Mouse (Mus musculus): Measurements from ENCODE around the gene Smtnl1. TPM values are rescaled to one million over a fixed set of nuclear protein-coding genes. Genes with fewer than 3 reads are reported as not detected.
"Not testable (repeated sequence)": the region's sequence is repeated elsewhere in the genome, so short reads cannot be mapped to it uniquely, and the experiment has no call there.

Smtnl1 gene
- total RNA-seq, 4 experiments from 2014 or later: 46.3 to 63.9 (median 59.0) TPM

DNA sequence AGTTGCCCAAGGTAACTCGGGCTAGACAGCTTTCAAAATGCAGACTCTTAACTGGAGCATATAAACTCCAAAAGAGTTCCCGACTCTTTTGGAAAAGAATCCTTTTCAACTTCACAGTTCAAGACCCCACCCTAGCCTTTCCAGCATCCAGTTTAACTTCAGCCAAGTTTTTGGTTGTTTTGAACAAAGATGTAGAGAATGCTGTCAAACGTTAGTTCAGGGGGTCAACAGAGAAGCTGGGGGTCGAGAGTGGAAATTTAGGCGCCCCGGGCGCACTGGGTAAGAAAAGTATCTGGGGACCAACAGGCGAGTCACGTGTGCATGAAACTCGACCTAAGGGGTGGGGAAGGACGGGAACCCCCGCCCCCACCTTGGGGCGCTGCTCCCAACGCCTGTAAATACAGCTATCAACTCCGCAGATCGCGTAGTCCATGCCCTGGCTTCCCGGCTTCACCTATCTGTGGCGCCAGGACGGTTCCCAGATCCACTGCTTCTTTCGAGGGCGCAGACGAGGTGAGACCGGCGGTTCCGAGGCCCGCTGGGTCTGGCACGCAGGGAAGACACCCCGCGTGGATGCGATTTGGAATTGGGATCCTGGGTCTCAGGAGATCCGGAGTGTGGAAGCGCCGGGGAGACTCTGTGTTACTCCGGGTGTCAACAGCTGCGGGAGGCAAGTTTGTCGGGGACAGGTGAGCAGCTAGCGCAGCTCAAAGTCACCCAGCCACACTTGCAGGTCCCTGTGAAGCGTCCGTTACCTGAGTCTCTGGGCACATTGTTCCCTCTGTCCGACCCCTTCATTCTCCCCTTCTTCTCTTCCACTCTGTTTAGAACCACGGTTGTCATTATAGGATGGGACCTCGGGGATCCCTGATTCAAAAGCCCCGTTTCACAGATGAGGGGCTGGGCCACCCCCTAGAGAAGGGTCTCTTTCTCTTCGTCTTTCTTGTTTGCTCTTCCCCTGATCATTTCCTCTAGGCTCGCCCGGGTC lies 16.8 kb upstream of the Smtnl1 start:
- peak; percentile 66 to 71 for DNase-seq (ENCODE audit: low spot score in 2 of 2)

DNA sequence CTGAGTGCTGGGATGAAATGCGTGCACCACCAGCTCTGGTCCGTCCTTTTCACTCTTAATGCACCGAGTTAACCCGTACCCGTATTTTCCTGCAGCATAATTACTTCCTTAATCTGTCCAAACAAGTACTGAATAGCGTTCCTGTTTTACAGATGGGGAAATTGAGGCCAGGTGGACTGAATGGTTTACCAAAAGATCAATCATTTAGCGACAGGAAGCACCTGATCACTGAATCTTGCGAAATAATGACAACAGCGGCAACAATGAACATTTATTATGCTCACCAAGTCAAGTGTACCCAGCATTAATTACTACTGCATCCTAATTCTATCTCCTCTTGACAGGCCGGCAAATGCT lies 16.1 kb upstream of the Smtnl1 start, which contains the start of gene Slc43a1:
Slc43a1 (plus strand) TSS at position 258 of the 357 bp plus-strand sequence.
- no peak for DNase-seq (ENCODE audit: low spot score in 2 of 2)

DNA sequence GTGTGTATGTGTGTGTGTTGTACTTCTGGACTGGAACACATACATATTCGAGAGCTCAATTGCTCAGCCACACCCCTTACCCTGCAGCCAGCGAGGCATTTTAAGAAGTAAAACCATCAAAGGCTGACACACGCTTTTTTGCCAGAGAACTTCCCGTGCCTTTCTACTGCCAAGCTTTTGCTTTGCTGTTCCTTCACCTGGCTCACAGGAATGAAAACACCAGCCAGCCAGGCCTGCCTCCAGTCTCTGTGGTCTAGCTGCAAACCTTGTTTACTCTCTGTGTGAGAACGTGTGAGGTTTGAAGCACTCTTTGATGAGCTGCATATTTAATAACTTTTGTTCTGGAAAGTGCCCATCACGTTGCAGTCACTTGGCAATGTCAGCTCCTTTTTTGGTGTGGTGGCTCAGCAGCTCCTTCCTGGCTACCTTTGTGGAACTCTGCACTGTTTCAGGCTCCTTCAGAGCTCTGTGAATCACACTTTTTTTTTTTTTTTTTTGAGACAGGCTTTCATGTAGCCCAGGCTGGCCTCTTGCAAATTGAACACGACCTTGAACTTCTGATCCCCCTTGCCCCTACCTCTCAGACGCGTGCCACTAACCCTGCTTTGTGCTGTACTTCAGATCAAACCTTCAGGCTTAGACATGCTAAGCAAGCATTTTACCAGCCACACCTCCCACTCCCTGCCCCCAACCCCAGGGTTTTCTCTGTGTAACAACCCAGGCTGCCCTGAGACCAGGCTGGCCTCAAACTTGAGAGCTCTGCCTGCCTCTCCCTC lies 15.6 kb upstream of the Smtnl1 start:
- DNase-seq (ENCODE audit: low spot score in 2 of 2): no peak

DNA sequence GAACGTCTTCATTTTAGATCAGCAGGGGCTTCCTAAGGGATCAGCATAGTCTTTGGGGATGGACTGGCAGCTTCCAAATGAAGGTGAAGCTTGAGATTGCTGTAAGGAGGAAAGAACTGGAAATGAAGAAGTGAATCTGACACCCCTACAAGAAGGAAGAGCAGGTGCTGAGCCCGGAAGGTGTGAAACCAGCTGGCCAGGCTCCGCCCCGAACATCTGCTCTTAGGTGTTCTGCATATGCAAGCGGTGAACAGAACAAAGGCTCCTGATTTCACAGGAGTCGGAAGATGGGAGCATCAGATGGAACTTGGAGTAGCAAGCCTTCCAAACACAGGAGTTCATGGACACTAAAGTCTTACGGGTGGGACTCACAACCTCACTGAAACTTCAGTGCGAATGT lies 14.7 kb upstream of the Smtnl1 start:
- no peak for DNase-seq (ENCODE audit: low spot score in 2 of 2)

DNA sequence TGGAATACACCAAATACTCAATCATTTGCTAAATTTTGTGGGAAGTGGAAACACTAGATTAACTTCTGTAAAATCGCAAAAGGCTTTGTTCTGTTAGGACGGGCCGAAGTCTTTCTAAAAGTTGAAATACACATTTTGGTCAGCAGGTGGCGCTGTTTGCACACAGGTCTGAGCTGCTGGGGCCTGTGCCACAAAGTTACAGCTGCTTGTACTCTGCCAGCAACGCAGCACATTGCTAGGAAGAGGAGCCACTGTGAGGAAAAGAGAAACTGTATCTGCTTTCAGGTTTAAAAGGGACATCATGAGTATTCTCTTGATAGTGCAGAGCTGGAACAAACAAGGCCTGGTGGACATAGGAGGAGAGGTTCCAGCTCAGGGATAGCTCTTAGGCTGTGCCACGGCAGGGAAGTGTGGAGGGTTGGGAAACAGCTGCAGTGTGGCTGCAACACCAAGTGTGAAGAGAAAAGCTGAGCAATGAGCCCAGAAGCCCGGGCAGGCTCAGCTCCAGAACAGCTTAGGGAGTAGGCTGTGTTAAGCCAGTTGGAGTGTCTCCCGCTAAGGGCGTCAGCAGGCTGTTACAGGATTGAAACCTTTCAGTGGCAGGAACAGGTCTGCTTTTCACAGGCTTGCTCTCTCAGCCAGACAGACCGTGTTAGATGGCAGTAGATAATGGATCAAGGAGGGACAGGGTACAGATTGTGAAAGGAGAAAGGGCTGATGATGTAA lies 9.4 kb upstream of the Smtnl1 start:
- peak; percentile 75 to 81 for DNase-seq (ENCODE audit: low spot score in 2 of 2)

DNA sequence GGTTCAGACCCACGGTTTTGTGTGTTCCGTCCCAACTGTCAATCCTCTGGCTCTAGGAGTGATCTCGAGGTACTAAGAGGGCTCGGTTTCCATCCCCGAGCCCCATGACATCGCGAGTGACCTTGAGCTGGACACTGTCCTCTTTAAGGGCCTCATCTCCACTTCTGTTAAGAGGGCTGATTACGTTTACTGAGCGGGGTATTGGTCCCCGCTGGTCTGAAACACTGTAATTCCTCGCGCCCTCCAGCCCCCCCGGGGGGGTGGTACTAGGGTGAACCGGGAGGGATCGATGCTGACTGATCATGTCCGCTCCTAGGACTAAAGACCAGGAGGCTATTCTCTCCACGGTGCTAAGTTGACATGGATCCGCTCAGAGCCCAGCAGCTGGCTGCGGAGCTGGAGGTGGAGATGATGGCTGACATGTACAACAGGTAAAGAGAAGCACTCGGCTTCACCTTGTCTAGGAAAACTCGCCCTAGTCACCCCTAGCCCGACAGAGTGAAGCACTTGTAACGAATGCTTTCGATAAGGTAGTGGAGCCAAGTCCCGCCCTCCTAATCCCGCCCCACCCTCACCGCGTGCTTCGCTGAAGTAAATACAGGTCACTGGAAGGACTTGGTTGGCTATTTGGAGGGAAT lies 5.0 kb upstream of the Smtnl1 start:
- DNase-seq (ENCODE audit: low spot score in 2 of 2): no peak

DNA sequence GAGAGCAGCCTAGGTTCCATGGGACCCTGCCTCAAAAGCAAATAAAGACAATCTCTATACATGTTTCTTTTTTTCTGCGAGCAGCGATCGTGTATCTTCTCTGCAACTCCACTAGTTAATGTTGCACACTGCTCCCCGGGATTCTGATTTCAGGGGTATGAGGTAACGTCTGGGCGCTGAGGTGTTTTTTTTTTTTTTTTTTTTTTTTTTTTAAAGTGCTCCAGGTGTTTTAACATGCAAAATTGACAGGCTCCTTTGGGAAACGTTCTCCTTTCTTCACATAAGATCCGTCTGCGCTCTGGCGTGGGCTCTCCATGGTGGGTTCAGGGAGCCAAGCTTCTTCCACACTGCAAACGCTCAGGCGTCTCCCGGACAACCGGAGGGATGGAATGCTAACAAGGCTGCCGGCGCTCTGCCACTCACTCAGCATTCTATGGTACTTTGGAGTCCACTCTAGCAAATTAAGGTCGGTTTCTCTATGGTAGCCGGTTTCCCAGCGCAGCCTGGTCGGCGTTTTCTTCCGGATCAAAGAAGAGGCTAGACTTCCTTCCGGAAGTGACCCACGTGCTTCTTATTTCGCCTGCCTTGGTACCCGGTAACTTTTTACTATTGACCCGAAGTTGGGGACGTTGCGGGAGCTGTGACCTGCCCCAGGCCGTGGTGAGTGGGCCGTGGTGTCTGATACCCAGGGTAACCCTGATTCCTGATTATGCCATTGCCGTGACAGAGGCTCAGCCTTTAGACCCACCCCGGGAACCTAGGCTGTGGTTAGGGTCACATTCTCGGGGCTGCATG lies 4.2 kb upstream of the Smtnl1 start, which contains the start of gene Timm10:
Timm10 (plus strand) TSS at position 510 of the 795 bp plus-strand sequence.
- DNase-seq (ENCODE audit: low spot score in 2 of 2): peak; percentile 75 to 85

DNA sequence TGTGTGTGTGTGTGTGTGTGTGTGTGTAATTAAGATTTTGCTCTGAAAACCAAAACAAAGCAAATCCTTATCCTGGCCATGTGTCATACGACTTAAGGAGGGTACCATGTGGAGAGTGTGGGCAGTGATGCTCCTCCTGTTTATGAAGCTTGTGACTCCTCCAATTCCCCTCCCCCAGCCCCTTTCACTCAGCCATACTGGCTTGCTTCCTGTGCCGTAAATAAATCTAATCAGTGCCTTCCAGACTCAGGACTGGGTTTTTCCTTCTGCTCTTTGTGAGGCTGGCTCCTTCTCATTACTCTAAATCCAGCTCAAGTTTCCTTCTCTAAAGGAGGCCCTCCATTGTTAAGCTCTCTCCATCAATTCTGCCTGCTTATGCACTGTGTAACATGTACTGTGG lies 785 bp upstream of the Smtnl1 start:
- DNase-seq (ENCODE audit: low spot score in 2 of 2): no peak

DNA sequence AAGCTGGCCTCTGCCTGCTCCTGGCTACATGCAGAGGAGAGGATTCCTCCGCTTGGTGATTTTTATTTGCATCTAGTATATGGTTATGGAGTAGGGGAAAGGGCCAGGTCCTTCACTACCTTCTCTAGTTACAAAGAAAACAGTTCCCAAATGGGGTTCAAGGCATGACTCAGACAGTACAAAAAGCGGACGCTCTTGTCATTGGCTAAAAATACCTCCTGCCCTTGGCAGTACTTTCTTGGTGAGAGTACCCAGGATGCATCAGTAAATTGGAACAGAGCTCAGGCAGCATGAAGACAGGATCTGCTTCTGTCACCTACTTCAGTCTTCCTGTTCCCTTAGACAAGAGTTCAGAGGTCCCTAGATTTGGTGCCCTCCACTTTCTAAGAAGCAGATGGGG lies 2.6 kb downstream of the Smtnl1 start:
- peak; percentile 28 to 45 for DNase-seq (ENCODE audit: low spot score in 2 of 2)

DNA sequence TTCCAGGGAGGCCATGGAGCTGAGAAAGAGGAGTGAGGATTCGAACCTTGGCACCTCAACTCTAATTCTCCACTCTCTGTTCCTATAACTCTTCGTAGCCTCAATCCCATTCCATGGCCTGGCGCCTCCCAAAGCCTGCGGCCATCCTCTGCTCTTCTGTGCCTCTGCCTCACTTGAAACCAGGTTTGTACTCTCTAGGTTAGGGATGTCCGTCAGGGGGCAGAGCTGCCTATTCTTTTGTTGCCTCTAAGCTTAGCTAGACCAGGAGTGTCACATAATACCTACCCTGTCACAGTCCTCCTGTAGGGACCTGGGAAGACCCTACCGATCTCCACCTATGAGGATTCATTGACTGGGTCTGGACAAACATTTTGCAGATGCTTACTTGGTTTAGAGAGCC lies 9.8 kb downstream of the Smtnl1 start:
- no peak for DNase-seq (ENCODE audit: low spot score in 2 of 2)

DNA sequence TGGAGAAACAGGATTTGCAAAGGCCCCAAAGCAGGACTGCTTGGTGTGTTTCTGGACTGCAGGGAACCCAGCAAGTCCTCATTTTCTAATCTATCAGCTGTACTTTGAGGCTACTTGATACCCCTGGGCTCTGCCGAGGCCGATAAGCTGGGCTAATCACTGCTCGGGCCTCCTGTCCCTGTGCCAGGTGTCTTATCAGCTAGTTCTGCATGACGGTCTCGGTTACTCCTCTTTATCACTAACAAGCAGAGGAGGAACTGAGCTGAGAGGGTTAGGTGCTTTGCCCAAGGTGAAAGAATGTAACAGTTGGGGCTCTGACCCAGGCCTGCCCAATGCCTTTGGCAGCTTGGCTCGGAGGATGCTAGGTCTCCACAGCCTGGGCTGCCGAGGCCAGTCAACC lies 10.6 kb downstream of the Smtnl1 start:
- DNase-seq (ENCODE audit: low spot score in 2 of 2): no peak

DNA sequence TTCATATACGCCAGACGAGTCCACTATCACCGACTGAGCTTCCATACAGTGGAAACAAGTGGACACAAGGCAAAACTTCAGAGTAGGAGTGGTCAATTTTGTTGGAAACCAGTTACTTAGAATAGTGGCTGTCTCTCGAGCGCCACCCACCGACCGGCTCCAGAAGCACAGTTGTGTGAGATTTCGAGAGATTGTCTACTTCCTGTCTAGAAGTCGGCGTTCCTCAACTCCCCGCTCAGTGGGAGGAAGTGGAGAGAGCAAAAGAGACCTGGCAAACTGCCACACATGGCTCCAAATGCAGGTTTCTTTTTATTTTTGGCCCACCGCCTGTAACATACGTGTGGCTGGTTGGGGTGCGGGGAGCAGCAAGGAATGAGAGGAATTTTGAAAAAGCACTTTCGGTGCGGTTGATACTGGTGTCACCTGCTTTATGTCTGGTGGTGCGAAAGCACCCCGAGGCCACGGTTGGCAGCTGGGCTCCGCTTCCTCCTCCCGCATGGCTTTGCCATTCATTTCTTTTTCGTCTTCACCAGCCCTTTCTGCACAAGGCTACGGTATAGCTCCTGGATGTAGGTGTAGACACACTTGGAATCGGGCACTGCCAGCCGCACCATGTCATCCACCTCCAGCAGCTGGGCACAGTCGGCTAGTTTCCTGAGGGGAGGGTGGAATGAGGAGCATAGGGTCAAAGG lies 11.4 kb downstream of the Smtnl1 start:
- DNase-seq (ENCODE audit: low spot score in 2 of 2): peak; percentile 85

DNA sequence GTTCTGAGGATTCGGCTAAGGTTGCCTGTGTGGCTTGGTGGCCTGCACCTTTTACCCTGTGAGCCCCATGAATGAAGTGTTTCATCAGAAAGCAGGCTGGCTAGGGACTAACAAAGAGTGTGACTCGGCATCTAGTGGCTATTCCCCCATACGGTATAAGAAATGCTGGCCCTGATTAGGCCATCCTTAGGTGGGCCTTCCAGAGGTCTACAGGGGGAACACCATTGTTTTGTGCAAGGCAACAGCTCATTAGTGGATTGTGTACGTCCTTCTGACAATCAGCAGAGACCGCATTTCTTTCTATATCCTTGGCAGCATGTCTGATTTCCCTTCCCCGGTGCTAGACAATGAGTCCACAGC lies 11.9 kb downstream of the Smtnl1 start:
- DNase-seq (ENCODE audit: low spot score in 2 of 2): no peak

DNA sequence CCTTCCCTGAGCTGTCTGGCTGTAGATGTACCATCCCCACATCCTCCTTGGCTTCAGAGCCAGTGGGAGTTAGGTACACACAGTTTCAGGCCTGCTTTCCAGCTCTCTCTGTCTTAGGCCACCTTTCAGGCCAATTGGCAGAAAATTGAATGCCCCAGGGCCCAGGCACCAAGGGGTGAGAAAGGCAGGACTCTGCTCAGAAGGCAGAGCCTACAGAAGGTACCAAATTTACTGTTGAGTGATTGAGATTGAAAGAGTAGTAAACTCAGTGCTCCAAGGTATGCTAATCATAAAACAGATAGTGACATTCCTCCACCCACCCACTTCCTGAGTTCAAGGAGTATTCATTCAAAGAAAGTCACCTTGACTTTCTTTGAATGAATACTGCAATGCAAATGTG lies 13.1 kb downstream of the Smtnl1 start:
- DNase-seq (ENCODE audit: low spot score in 2 of 2): no peak

DNA sequence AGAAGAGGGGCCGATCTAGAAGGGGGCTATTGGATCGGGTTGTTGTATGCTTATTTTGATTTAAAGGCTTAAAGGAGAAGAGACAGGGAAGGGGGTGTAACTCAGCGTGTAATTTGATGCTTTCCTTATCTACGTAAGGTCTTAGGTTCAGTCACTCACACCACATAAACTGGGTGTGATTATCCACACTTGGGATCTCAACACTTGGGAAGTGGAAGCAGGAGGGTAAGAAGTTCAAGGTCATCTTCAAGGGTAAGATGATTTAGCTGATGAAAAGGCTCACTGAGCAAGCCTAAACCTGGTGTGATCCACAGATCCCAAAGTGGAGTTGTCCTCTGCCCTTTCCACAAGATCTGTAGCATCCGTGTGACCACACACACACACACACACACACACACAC lies 15.9 kb downstream of the Smtnl1 start:
- DNase-seq (ENCODE audit: low spot score in 2 of 2): no peak

DNA sequence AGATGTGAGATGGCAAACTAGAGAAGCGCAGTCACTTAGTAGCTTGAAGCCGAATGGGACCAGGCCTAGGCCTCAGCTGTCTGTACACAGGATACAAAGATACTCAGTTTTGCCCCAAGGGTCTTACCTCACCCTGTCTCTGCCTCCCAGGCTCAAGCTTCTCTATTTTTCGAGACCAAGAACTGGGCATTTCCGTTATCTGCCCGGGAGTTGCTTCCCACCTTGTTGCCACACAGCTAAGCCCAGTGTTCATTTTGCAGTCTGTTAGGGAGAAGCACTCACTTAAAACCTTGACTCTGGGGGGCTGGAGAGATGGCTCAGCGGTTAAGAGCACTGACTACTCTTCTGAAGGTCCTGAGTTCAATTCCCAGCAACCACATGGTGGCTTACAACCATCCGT lies 18.5 kb downstream of the Smtnl1 start:
- DNase-seq (ENCODE audit: low spot score in 2 of 2): no peak

DNA sequence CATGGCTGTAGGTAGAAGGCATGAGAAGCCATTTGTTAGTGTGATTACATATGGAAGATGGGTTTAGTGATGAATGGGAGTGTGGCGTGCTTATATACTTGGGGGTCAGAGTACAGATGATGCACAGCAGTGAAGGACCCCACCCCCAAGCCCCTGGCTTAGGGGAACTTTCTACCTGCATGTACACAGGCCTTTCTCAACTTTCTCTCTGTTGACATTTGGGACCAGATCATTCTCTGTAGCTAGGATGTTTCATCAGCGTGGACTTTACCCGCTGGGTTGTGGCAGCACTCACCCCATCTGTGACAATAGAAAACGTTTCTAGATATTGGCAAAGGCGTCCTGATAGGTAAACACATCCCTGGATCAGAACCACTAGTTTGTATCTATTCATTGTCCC lies 21.2 kb downstream of the Smtnl1 start:
- DNase-seq (ENCODE audit: low spot score in 2 of 2): not testable (repeated sequence)

DNA sequence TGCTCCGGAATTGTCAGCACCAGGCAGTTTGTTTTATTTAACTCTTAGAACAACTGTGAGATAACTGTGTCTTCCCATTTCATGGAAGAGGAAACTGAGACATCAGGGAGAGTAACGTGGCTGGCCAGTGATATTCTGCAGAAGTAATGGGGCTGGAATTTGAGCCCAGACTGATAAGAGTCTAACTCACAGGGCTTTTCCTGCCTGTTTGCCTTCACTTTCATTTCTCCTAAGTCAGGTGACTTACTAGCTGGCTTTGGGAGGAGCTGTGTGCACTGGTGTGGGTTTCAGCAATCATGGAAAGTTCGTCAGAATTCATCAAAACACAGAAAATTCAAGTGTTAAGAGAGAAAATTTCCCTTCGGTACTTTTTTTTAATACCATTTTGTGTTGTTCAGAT lies 22.1 kb downstream of the Smtnl1 start:
- DNase-seq (ENCODE audit: low spot score in 2 of 2): no peak

DNA sequence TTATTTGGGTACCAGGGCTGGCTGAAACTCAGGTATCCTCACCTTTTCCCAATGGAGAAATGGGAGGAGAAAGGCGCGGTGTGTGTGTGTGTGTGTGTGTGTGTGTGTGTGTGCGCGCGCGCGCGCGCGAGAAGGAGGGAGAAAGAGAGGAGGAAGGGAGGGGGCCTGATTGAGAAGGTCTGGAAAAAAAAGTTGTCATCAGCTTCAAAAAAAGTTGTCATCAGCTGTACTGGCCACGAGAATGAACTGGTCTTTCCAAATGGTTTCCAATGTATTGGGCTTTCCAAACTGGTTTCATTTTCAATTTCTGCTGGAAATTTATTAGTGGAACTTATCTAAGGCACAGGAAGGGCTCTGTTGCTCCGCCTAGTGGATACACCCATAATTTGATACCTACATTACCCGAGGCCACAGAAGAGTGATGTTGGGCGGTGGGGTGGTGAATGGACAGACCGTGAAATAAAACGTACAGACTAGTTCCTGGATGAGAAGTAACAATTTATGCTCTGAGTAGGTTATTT lies 23.4 kb downstream of the Smtnl1 start:
- DNase-seq (ENCODE audit: low spot score in 2 of 2): peak; percentile 41 to 55
